Mouse (Mus musculus) urinary bladder, postnatal 14 days (tissue): ENCODE measurements around the gene Rsf1.

Experiments used
- DNase-seq: peaks from one replicate; pipeline ENCODE4 v3.0.0; 2021; ENCODE audit warnings: low spot score

Rsf1 gene

DNA sequence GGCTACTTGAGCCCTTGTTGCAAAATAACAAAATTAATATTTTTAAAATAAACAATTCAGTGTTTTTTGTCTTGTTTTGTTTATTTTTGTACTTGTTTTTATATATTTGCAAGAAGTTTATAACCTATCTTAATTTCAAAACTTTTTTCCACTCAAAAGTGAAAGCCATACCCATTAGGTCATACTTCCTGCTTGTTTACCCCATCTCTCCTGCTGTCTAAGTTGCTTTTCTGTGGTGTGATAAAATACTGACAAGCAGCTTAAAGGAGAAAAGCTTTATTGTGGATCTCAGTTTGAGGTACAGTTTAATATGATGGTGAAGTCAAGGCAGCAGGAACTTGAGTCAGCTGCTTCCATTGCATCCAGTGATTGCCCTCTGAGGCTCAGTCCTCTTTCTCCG, 53.2 kb downstream of the Rsf1 start:
- DNase-seq, result no peak

DNA sequence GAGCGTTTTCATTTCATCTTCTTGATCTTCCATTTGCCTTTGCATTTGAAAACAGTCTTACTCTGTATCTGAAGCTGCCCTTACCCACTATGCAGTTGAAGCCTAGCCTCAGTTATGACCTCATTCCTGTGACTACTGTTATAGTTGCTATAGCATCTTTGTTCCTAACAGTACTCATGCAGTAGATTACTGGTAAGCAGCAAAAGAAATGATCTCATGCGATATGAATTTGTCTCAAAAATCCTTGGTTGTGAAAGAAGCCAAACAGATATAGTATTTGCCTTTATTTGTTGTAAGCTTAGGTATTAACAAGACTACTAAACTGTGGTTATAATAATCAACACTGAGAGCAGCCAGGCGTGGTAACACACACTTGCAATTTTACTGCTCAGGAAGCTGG, 65.4 kb downstream of the Rsf1 start:
- DNase-seq, result no peak

DNA sequence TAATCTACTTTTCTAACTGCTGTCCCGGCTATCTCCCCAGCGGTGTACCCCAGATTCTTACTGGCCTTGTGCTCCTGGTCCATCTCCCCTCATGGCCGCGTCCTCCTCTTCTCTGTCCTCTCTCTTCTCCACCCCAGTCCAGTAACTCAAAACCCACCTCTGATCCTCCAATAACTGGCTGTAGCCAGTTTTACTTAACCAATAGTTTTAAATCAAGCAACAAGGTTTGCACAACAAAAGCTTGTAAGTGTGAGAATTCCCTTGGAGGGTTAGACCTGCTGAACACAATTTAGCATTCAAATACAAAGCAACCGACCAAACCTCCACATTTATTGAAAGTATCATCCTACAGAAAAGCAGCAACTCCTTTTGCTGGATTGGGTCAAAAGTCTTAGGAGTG, 68.0 kb downstream of the Rsf1 start:
- DNase-seq, result no peak

DNA sequence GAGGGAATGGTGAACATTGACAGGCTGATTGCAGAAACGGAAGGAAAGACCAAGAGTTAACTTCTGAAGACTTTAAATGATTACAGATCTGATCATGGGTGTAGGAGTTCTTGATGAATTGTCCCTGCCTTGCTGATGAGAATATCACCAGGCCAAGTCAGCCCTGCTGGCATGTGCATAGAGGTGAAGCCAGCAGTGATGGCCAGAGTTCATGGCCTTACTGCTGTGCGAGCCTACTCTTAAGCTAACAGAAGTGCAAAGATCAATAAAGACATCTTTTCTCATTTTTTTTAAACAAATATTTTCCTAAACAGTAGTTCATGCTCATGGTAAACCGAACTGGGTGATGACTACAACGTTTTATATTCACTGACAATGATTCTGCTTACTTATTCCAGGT, 71.0 kb downstream of the Rsf1 start:
- no peak for DNase-seq

DNA sequence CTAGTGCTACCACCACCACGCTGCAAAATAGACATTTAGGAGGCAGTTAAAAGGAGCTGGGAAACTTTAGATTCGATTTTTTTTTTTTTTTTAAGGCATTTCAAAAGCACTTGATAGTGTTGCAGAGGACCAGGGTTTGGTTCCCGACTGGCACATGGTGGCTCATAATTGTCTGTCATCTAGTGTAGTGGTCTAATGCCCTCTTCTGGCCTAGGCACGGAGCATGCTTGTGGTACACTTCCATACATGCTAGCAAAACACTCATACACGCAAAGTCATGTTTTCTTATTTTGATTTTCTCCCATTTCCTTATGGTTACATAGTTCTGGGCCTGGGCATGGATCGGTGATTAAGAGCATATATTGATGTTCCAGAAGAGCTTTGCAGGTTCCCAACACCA, 76.5 kb downstream of the Rsf1 start:
- no peak for DNase-seq

DNA sequence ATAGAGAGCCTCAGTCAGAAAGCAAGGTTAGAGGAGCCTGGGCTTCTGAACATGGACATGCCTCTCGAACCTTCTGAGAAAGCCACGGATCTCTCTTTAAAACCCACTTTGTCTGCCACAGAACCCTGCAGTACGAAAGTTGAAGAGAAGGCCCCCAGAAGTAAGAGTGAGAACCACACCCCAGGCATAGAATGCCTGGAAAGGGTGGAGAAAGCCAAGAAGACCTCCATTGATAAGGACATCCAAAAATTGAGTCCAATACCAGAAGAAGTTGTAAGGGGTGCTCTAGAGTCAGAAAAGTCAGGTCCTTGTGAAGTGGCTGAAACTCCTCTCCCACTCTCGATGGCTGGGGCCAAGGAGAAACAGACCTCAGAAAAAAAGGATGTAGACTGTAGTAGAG, 81.9 kb downstream of the Rsf1 start:
- no peak for DNase-seq

DNA sequence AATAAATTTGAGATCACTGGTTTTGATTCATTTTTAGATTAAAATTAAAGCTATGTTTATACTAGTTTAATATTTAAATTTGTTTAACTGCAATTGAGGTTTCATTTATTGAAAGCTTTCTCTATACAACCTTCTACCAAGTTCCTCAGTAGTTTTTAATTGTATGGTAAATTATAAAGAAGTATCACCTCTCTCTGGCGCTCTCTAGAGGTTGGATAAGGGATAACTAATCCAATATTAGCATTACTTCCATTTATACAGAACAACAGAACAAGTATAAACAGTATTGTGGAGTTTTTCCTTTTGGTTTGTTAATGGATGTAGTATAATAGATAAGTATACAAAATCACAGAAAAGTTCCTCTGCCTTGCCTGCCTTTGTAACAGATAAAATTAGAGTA, 99.5 kb downstream of the Rsf1 start:
- no peak for DNase-seq

DNA sequence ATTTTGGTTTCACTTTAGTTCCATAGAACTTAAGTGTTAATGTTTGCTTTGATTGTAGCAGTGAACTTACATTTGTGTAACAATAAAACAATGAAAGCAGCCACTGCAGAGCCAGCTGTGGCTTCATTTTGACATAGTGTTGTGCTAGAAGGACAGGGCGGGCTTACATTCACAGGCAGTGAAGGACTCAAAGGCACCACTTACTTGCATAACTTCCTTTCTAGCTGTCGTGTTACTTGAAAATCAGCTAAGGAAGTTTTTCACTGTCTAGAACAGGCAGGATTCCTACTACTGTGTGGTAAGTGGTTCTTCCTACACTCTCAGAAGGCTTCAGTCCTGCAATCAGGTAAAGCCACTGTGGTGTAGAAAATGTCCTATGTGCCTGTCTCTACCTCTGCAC, 108.1 kb downstream of the Rsf1 start:
- no peak for DNase-seq

DNA sequence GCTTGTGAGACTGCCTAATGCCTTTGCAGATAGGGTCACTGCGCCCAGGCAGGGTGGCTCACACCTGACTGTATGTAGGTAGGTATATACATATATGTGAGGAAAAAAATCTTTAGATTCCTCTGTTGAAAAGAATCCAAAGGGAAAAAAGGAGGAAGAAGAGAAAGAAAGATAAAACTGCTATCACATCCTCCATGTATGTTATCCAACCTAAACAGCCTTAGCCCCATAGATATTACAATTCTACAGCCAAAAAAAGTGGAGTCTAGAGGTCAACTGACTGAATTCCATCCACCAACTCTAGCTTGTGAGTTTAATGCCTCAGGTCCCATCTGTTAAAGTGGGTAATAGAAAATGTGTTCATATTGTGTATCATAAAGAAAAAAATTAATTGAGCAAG, 115.8 kb downstream of the Rsf1 start:
- no peak for DNase-seq

DNA sequence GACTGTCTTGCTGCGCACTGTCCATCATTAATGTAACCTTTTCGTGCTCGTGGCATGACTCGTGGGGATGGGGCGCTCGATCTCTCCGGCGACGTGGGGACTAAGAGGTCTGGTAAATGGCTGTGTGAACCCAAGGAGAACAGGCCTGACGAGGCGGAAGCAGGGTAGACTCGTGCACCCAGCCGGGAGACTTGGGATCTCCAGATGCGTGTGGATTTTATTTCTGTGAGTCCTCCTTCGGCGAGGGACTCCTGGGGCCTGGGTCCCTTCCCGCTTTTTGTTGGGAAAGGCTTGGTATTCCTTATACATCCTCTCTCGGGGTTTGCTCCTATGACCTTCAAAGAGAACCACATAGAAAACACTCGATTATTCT, 116.4 kb downstream of the Rsf1 start:
- peak; percentile 21 for DNase-seq

DNA sequence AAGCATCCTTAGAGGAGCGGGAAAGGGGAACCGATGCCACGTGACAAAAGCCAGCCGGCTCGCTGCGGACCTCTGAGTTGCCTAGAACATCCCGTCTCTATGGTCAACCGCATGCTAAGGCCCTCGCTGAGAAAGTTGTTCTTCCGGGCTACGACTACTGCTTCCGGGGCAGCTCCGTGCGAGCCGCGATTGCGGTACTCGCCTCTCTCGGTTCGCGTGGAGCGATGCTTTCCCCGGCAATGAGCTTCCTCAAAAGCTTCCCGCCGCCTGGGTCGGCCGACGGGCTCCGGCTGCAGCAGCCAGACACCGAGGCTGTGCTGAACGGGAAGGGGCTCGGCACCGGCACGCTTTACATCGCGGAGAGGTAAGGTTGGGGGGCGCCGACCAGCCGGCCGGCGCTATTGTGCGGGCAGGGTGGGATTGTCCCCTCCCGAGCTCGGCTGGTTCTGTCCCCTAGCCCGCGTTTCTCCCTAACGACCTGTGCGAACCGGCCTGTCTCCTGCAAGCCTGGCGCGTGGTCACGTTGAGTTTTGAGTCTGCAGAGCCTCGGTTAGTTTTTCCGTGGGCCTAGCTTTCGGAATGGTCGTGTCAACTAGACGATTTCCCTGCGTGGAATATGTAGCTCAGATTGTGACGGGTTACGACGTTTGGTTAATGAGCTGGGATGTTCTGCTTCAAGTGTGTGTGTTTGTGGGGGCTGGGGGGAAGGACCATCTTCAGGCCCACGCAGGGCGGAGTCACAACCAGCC, 117.0 kb downstream of the Rsf1 start, which contains the start of gene Clns1a:
Clns1a (plus strand) TSS at position 129 of the 749 bp plus-strand sequence.
- DNase-seq, result peak; percentile 92

DNA sequence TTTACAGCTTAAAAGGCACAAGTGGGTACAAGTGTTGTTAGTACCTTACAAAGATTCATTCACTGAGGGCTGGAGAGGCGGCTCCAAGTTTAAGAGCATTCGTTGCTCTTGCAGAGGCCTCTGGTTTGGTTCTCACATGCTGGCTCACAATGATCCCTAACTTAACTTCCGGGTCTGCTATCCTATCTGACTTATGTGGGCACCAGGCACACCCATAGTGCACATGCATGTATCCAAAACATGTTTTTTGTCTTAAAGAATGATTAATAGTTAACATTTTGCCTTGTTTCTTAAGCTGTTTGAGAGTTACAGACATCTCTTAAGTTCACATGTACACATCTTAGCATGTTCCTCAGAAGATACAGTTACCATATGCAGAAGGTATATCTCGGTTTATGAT, 120.5 kb downstream of the Rsf1 start:
- no peak for DNase-seq

DNA sequence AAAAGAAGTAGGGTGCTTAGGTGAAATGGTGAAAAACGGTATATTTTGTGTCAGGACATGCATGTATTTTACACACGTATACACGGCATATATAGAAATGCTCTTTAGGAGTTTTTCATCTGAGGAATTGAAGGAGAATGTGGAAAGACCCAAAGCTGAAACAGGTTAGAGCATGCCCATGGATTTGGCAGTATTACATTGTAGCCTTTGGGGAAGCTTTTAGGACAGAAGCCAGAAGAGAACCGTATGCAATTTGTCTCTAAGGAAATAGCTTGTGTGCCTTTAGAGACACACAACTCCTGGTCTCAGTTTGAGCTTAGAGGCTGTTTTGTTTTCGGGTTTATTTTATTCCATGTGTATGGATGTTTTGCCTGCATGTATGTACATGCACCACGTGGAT, 121.4 kb downstream of the Rsf1 start:
- no peak for DNase-seq

DNA sequence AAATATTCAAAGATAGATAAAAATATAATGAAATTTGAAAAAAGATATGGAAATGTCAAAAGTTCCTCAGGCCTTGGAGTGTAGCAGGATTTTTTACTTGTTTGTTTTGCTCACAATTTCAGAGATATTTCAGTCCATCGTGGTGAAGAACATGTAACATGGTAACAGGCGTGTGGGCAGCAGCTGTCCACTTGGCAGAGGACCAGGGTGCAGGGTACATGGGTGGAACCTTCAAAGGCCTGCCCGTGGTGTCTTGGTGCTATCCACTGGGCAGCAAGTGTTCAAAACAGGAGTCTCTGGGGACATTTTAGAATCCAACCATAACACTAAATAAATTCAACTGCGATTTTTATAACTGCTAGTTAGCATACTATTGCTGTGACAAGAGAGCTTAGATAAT, 127.4 kb downstream of the Rsf1 start:
- no peak for DNase-seq

DNA sequence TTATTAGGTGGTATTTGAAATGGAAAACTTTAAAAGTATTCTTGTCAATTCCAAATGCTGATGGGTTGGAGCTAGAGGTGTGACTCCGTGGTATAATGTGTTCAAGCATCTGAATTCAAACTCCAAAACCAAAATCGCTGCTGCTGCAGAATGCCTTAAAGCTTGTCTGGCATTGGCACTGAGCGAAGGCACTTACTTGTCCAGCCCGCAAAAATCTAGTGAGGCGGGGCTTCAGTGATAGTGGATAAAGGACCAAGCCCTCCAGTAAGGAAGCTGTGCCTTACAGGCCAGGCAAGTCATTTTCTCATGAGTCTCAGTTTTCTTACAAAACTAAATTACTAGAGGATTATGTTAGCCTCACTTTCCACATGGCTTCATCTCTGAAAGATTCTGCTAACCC, 128.1 kb downstream of the Rsf1 start:
- no peak for DNase-seq

DNA sequence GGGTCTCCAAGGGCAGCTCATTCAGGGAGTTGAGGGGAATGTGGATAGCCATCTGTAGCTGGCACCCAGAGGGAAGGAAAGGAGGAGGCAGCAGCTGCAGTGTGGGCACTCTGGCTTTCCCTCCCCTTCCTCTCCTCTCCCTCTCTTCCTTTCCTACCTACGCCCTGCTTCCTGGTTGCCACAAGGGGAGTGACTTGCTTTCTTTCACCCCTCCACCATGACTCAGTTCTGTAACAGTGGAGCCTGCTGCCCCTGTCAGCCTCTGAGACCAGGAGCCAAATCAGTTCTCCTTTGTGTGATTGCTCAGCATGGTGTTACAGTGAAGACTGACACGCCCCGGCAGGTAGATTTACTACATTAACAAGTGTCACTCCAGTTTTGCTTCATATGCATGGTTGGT, 129.5 kb downstream of the Rsf1 start:
- no peak for DNase-seq

DNA sequence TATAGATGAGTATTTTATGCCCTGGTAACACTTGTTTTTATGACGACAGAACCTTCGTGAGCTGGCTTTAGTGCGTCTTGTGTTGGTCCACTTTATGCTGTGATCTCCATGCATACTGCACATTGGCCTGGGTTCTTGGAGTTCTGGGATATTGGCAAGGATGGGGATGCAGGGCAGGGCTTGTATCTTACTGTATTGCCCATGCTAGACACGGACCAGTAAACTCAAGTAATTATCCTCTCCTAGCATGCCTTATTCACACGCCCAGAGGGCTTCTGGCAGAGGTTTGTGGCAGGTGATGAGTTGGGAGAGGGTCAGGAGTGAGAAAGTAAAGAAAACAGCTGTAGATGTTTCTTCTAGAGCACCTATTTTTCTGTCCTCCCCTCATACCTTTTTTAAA, 135.0 kb downstream of the Rsf1 start:
- DNase-seq, result no peak

DNA sequence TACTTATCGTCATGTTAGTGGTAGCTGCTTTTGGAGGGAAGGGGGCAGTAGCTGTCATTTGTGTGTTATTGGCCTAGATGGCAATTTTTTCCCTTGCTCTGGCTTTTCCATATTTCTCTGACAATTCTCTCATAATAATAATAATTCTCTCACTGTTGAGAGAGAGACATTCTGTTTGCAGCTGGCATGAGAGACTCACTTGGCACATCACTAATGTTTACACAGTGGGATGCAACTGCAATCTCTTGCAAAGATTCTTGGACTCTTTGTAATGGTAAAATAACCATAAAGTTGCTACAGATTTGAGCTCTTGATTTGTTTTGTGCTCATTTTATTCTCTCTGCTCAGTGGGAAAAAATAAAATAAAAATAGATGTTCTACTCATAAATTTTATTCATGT, 137.6 kb downstream of the Rsf1 start:
- no peak for DNase-seq

DNA sequence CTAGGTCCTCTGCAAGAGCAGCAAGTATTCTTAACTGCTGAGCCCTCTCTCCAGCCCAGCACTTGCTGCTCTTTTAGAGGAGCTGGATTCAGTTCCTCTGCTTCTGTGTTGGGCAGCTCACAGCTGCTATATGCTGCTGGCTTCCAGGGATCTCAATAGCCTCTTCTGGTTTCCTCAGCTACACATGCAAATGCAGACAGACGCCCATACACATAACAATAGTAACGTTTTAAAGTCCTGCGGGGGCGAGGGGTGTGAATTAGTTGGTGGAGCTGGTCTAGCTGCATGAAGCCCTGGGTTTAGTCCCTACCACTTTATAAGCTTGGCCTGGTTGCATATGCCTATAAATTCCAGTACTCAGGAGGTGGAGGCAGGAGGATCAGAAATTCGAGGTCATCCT, 139.4 kb downstream of the Rsf1 start:
- DNase-seq, result no peak

DNA sequence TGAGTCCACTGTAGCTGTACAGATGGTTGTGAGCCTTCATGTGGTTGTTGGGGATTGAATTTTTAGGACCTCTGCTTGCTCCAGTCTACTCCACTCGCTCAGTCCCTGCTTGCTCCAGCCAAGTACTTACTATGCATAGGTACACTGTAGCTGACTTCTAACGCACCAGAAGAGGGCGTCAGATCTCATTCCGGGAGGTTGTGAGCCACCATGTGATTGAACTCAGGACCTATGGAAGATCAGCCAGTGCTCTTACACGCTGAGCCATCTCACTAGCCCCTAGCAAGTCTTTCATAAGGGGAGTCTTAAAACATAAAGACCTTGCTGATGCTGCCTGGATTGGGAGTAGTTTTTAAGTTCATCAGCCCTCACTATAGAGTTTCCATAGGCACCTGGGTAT, 140.4 kb downstream of the Rsf1 start:
- no peak for DNase-seq

DNA sequence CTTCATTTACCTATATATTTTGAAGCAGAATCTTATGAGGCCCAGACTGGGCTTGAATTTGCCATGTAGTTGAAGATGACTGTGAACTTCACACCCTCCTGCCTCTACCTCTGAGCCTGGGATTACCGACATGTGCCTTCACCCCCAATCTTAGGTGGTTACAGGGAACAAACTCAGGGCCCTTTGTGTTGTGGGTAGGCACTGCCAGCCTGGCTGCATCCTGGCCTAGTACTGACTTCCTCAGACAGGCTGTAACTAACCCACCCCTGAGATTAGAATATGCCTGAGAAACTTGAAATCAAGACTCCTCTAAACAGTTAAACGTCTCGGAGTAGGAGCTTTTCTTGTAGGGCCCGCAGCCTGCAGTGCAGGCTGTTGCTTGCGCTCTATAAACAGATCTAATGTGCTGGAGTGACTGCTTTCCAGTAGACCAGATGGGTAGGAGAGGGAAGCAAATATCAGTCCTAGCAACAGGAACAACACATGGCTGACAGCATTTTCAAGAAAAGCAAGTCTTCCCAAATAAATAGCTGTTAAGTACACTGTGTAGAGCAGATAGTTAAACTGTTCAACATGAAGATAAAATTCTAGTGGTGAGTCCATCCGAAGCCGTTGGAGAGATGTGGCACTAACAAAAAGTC, 142.7 kb downstream of the Rsf1 start:
- DNase-seq, result no peak

DNA sequence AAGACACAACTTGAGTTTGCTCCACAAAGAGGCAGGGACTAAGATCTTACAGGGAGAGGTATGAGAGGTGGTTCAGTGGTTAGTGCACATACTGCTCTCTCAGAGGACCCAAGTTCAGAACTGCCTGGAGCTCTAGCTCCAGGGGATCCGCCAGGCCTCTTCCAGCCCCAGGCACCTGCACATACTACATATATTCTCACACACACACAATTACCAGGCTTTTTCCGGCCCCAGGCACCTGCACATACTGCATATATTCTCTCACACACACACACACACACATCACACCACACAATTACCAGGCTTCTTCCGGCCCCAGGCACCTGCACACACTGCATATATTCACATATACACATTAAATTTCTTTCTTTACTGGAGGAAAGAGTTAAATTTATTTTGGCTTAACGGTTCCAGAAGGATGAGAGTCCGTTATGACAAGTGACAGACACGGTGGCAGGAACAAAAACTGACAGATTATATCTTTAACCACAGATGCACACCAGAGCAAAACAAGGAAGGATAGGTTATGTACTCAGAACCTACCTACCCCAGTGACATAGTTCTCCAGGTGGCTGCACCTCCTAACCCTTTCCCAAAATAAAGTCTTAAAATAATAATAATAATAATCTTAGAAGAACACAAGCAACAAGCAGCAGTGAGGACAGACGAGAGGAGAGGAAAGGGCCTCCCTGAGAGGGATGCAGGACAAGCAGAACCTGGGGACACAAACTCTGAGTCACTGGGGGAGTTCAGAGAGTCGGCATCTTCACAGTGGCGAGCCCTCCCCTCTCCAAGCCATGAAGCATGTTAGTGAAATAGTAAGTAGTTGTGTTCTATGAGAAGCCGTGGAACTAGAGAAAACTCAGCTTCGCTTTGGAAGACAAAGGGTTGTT, 144.2 kb downstream of the Rsf1 start:
- DNase-seq, result no peak

DNA sequence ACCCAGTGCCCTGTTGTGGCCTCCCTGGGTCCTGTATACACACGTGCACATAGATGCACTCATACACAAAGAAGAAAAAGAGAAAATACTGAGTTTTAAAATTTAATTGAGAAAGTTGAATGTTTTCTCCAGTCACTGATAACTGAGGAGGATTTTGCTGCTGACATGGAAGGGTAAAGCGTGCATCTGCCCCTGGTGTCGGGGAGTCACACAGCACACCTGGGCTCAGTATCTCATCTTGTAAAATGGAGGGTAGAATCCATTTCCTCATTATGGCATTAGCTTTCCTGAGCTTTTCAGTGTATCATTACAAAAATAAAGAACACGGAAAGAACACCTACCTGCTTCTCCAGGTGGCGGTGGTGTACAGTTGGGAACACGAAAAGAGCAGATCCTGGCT, 145.7 kb downstream of the Rsf1 start:
- DNase-seq, result no peak
